Mouse (Mus musculus): ENCODE measurements around the gene Scfd2.

DNA sequence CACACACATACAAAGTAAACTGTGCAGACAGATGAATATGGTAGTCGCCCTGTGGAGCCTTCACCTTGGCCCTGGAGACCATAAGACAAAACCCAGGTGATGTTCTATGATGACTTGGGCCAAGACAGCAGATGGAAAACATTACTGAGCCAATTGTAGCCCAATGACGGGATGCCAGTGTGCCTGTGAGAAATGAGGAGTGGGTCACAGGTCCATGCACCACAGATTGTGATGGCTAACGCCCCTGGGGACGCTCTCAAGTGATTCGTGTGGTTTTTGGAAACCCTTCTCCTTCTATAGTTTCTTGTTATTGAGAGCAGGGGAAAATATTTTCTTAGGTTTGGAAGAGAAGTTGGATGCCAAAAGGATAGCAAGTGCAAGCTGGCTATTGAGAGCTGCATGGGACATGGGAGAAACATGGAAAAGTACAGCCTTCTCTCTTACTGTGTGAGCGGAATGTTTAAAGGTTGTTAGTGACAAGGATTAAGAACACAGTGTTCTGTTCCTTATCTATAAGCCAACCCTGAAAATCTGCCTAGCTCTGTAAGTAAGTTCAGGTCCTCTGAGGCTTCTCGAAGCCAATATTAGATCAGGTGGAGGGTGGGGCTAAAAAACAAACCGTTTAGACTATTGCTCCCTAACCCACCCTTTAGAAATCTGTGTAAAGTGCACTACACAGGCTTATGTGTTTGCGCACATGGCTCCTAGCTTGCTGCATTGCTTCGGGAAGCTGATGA is 210.4 kb downstream of the Scfd2 start:
- TF ChIP-seq POLR2A (IDR thresholded peaks at IDR 0.05; ENCODE audit: extremely low read depth, insufficient read depth, low read length) (no peak), CTCF (IDR thresholded peaks at IDR 0.05; ENCODE audit: low read depth, low read length) (no peak)

Data from liver, adult 2 months (tissue).